Mouse (Mus musculus) MN1 (cell line): ENCODE data around the gene Lhx8.

Experiments
- DNase-seq: peaks from one replicate; pipeline ENCODE4 v3.0.0-alpha.2; 2016; ENCODE audit warnings: low spot score

The Lhx8 gene

GRCm38 (mm10) chr3:154321921-154322574, 8.4 kb downstream of the Lhx8 start:
- no peak for DNase-seq

- no peak for DNase-seq
Observed at GRCm38 (mm10) chr3:154317651-154318248, 12.7 kb downstream of the Lhx8 start.

- no peak for DNase-seq
Observed at GRCm38 (mm10) chr3:154305163-154305884, 25.1 kb downstream of the Lhx8 start.

GRCm38 (mm10) chr3:154301102-154301501, 29.4 kb downstream of the Lhx8 start:
- DNase-seq = no peak

GRCm38 (mm10) chr3:154300006-154300405, 30.5 kb downstream of the Lhx8 start:
- DNase-seq = no peak

GRCm38 (mm10) chr3:154298490-154298889, 32.0 kb downstream of the Lhx8 start:
- no peak for DNase-seq

- no peak for DNase-seq
Observed at GRCm38 (mm10) chr3:154297499-154297898, 33.0 kb downstream of the Lhx8 start.

GRCm38 (mm10) chr3:154294924-154295834, 35.3 kb downstream of the Lhx8 start:
- no peak for DNase-seq

GRCm38 (mm10) chr3:154293839-154294490, 36.5 kb downstream of the Lhx8 start:
- DNase-seq = no peak

- DNase-seq = no peak
Observed at GRCm38 (mm10) chr3:154292126-154292525, 38.3 kb downstream of the Lhx8 start.

GRCm38 (mm10) chr3:154290351-154290750, 40.1 kb downstream of the Lhx8 start:
- DNase-seq = no peak

GRCm38 (mm10) chr3:154288429-154289069, 41.9 kb downstream of the Lhx8 start:
- no peak for DNase-seq

GRCm38 (mm10) chr3:154287217-154287616, 43.2 kb downstream of the Lhx8 start:
- no peak for DNase-seq

- no peak for DNase-seq
Observed at GRCm38 (mm10) chr3:154285351-154285750, 45.1 kb downstream of the Lhx8 start.

- no peak for DNase-seq
Observed at GRCm38 (mm10) chr3:154284260-154284659, 46.2 kb downstream of the Lhx8 start.

- DNase-seq = no peak
Observed at GRCm38 (mm10) chr3:154274681-154275080, 55.8 kb downstream of the Lhx8 start.

- peak; percentile 48 for DNase-seq
Observed at GRCm38 (mm10) chr3:154269757-154270366, 60.6 kb downstream of the Lhx8 start.

GRCm38 (mm10) chr3:154268313-154268712, 62.1 kb downstream of the Lhx8 start:
- no peak for DNase-seq

- no peak for DNase-seq
Observed at GRCm38 (mm10) chr3:154257312-154257711, 73.1 kb downstream of the Lhx8 start.
